Mouse (Mus musculus) urinary bladder, postnatal 10 days (tissue): ENCODE measurements around the gene Fbxw2.
A peak's percentile ranks its signal among the peaks of the same experiment; 100 is the strongest.
"Not testable (repeated sequence)": the region's sequence is repeated elsewhere in the genome, so short reads cannot be mapped to it uniquely, and the experiment has no call there.

ENCODE experiments used
- DNase-seq: peaks from one replicate; pipeline ENCODE4 v3.0.0; 2022; ENCODE audit warnings: low spot score

Fbxw2 gene

GRCm38 (mm10) chr2:34772252-34773235 is 53.6 kb downstream of the Fbxw2 start:
- no peak for DNase-seq

- peak; percentile 95 for DNase-seq
These were observed 54.5 kb downstream of the Fbxw2 start, which contains the start of gene Hspa5 for GRCm38 (mm10) chr2:34771368-34772226. Hspa5 (plus strand) TSS chr2:34771970.

- no peak for DNase-seq
These were observed 55.2 kb downstream of the Fbxw2 start for GRCm38 (mm10) chr2:34770951-34771350.

GRCm38 (mm10) chr2:34770049-34770448 is 56.1 kb downstream of the Fbxw2 start:
- no peak for DNase-seq

GRCm38 (mm10) chr2:34764801-34765200 is 61.3 kb downstream of the Fbxw2 start:
- no peak for DNase-seq

- DNase-seq = no peak
These were observed 63.2 kb downstream of the Fbxw2 start for GRCm38 (mm10) chr2:34762872-34763271.

DNA sequence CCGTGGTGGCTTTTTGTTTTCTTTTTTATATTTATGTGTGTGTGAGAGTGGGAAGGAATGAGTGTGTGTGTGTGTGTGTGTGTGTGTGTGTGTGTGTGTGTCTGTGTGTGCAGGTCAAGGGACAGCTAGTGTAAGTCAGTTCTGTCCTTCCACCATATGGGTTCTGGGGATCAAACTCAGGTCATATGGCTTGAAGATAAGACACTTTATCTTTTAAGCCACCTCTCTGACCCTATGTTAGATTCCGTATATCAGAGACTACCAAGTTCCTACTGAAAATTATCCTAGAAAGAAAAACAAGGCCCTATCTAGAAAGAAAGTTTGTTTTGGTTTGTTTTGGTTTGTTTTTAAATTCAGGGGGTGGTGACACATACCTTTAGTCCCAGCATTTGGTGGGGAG is 63.9 kb downstream of the Fbxw2 start:
- DNase-seq = no peak

DNA sequence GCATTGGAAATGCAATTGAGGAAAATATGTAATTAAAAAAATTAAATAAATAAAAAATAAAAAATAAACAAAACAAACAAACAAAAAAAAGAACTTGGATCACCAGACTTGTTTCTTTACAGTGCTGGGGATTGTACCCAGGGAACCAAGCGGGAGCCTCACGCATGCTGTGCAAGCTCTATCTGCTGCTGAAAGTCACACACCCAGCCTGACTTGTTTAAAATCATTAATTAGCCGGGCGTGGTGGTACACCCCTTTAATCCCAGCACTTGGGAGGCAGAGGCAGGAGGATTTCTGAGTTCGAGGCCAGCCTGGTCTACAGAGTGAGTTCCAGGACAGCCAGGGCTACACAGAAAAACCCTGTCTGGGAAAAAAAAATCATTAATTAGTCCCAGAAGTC is 64.8 kb downstream of the Fbxw2 start:
- DNase-seq = not testable (repeated sequence)

DNA sequence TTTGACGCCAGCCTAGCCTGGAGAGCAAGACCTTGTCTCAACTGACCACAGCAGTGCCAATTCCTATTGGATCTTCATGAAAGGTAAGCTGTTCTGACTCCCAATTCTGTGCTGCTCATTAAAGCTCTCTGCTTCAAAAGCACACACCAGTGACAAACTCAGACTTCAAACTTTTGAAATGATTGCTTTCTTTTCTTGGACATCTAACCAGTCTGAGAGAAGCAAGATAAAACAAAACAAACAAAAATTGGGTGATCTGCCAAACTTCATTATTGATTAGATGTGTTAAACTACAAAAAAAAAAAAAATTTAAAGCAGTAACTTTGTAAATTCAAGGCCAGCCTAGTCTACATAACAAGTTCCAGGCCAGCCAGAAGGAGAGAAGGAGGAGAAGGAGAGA is 68.8 kb downstream of the Fbxw2 start:
- DNase-seq = no peak

- DNase-seq = no peak
These were observed 71.4 kb downstream of the Fbxw2 start, which contains the start of gene Gapvd1 for GRCm38 (mm10) chr2:34754551-34755358. Gapvd1 (minus strand) TSS chr2:34755232.
